Mouse (Mus musculus) spleen, adult 2 months (tissue): ENCODE results near the gene Zfp14.

Source experiments
- CTCF ChIP-seq: fragments of 200-500 bp; IDR thresholded peaks from 2 replicates; pipeline ENCODE4 v1.5.1; 2011; ENCODE audit warnings: mild to moderate bottlenecking, inconsistent platforms; ENCODE audit not compliant: insufficient read depth, insufficient read length, insufficient replicate concordance; ENCODE audit errors: extremely low read depth
- POLR2A ChIP-seq: fragments of 200-500 bp; IDR thresholded peaks from 2 replicates; pipeline ENCODE4 v1.6.1; 2011; ENCODE audit warnings: low read depth, low read length, inconsistent platforms

- TF ChIP-seq POLR2A (no peak), CTCF (no peak)
Measured at GRCm38 (mm10) chr7:30044354-30044753, 6.8 kb downstream of the Zfp14 start.
